ENCODE assay signal across 10 mouse cellular contexts in the genomic region with DNA sequence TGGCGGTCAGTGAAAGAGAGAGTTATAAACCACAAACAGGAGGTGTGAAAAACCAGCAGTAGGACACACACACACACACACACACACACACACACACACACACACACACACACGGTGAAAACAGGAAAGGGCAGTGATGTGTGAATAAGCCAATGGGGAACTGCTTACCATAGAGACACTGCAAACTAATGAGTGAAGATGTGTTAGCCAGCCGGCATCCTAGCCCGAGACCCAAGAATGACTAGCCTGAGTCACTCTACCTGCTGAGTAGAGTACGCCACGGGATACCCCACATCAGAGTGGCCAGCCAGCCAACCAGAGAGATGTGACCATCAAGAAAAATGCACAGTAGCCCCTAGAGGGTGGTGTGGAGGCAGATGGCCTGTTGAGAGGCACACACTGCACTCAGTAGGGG. TPM values are rescaled to one million over a fixed set of nuclear protein-coding genes. Genes with fewer than 3 reads are reported as not detected.
DNase-seq lines count a peak whose midpoint lies in the region; ATAC-seq and TF ChIP-seq lines count a peak whose summit lies in the region.
"Had no signal": no experiment of that assay in that cellular context is flagged by ENCODE, and none has a peak within 500 bp of the region (broad histone marks: within the 10 kb centered on the region; RNA-seq: fewer than 3 reads in every experiment).

No protein-coding gene starts in this region.

- peak overlapping the region; percentile 84 for H3K4me2 ChIP-seq in heart, embryonic 14.5 days (ENCODE audit: low read length)
- H3K4me2 ChIP-seq in liver, embryonic 16.5 days (ENCODE audit: low read depth, low read length), result peak overlapping the region; percentile 49

- no peaks in the 10 kb centered on the region for H3K9me3 ChIP-seq in heart, embryonic 14.5 days (ENCODE audit: control insufficient read depth, low read length)
- H3K9me3 ChIP-seq in E14TG2a.4 (ENCODE audit: low read length), result no peaks in the 10 kb centered on the region
- H3K9me3 ChIP-seq in forebrain, embryonic 10.5 days, result no peaks in the 10 kb centered on the region
- no peaks in the 10 kb centered on the region for H3K9me3 ChIP-seq in liver, embryonic 16.5 days (replicated peaks; ENCODE audit: control insufficient read depth, low read length)
- H3K9me3 ChIP-seq: G1E had no signal

- WGBS in heart, embryonic 14.5 days, result 17% methylated on average over 6 of the region's 6 CpGs
- 8% methylated on average over 6 of the region's 6 CpGs for WGBS in forebrain, embryonic 10.5 days
- WGBS in liver, embryonic 16.5 days (ENCODE audit: insufficient replicate concordance), result 14% methylated on average over 6 of the region's 6 CpGs

- H3K4me3 ChIP-seq in heart, embryonic 14.5 days (ENCODE audit: control insufficient read depth in 1 of 2, insufficient read depth in 1 of 2, low read depth in 1 of 2, low read length in 2 of 2), result peak overlapping the region in 1 of 2 experiments; percentile 41; a peak in 1 of 4 replicates
- H3K4me3 ChIP-seq in E14TG2a.4 (replicated peaks; ENCODE audit: low read length), result peak overlapping the region; percentile 74; the same call in 1 of the 2 replicates
- H3K4me3 ChIP-seq in forebrain, embryonic 10.5 days, result peak overlapping the region; percentile 59
- H3K4me3 ChIP-seq in liver, embryonic 16.5 days (ENCODE audit: low read depth, low read length), result no peak overlapping the region

- H3K4me1 ChIP-seq in heart, embryonic 14.5 days (ENCODE audit: control insufficient read depth in 2 of 2, insufficient read depth in 2 of 2, low read length in 2 of 2), result peaks cover 6 to 11% of the 10 kb centered on the region in 2 experiments; a peak in 3 of 4 replicates
- H3K4me1 ChIP-seq in E14TG2a.4 (replicated peaks; ENCODE audit: low read depth, low read length), result peaks cover 36% of the 10 kb centered on the region
- H3K4me1 ChIP-seq in forebrain, embryonic 10.5 days, result peaks cover 44% of the 10 kb centered on the region
- no peaks in the 10 kb centered on the region; the same call in none of the 2 replicates for H3K4me1 ChIP-seq in liver, embryonic 16.5 days (ENCODE audit: control insufficient read depth, low read depth, low read length)

- H3K36me3 ChIP-seq in heart, embryonic 14.5 days (ENCODE audit: control insufficient read depth, insufficient read depth, low read length), result no peaks in the 10 kb centered on the region
- no peaks in the 10 kb centered on the region for H3K36me3 ChIP-seq in E14TG2a.4 (ENCODE audit: insufficient read depth, low read length)
- peaks cover 8% of the 10 kb centered on the region for H3K36me3 ChIP-seq in forebrain, embryonic 10.5 days (replicated peaks)
- H3K36me3 ChIP-seq in liver, embryonic 16.5 days (ENCODE audit: control insufficient read depth, insufficient read depth), result no peaks in the 10 kb centered on the region
- H3K36me3 ChIP-seq: G1E had no signal

- ATAC-seq in heart, embryonic 14.5 days (ENCODE audit: insufficient number of reproducible peaks, insufficient read depth, low FRiP score, low read depth), result no peak
- no peak for ATAC-seq in liver, embryonic 16.5 days (ENCODE audit: low read depth)

- intact Hi-C loops in heart, postnatal 14 days (cut with DNase I), result no loop called here

- no peak overlapping the region for H3K9ac ChIP-seq in heart, embryonic 14.5 days (ENCODE audit: low read length)
- H3K9ac ChIP-seq in liver, embryonic 16.5 days (ENCODE audit: low read depth, low read length), result no peak overlapping the region

- no peak overlapping the region for H3K27ac ChIP-seq in heart, embryonic 14.5 days (replicated peaks in 1 of 2; ENCODE audit: control insufficient read depth in 1 of 2, insufficient read depth in 1 of 2, low read depth in 2 of 2, low read length in 2 of 2)
- H3K27ac ChIP-seq in forebrain, embryonic 10.5 days, result peak overlapping the region; percentile 80; the same call in 1 of the 2 replicates
- no peak overlapping the region for H3K27ac ChIP-seq in liver, embryonic 16.5 days (ENCODE audit: low read length)

- H3K27me3 ChIP-seq in heart, embryonic 14.5 days (ENCODE audit: control insufficient read depth, insufficient read depth, low read length), result peaks cover 52% of the 10 kb centered on the region
- peaks cover 77% of the 10 kb centered on the region for H3K27me3 ChIP-seq in E14TG2a.4 (ENCODE audit: insufficient read depth, low read length)
- peaks cover 69% of the 10 kb centered on the region for H3K27me3 ChIP-seq in forebrain, embryonic 10.5 days (ENCODE audit: poor library complexity, severe bottlenecking)
- peaks cover 62% of the 10 kb centered on the region for H3K27me3 ChIP-seq in liver, embryonic 16.5 days (ENCODE audit: control insufficient read depth, insufficient read depth, low read depth, low read length)

- no peak for DNase-seq in heart, postnatal 14 days
- DNase-seq in forebrain, embryonic 10.5 days (ENCODE audit: extremely low spot score, low spot score), result no peak
- DNase-seq in gastrocnemius, postnatal 4 days (ENCODE audit: low spot score in 2 of 2), result no peak
- no peak for DNase-seq in adipocyte (ENCODE audit: low spot score)
- no peak for DNase-seq in thymus, postnatal 25 days

- no peak for TF ChIP-seq CTCF in E14TG2a.4 (conservative IDR thresholded peaks at IDR 0.05; ENCODE audit: low read length)

RNA-seq across cellular contexts. Expression of a gene that starts 3.0 kb away (rescaled TPM):
- 0.16 and 0.18 TPM in 2 replicates for polyA plus RNA-seq in heart, embryonic 14.5 days (2014; fragmentation: Nextera tagmentation; extraction: Ambion mirVana)
- total RNA-seq in heart, postnatal 14 days (2021), result under 1 TPM; 0.29 to 0.48 TPM
- polyA plus RNA-seq in forebrain, embryonic 10.5 days (2016; fragmentation: Nextera tagmentation; extraction: Ambion mirVana), result 0.71 and 1.1 TPM in 2 replicates
- polyA plus RNA-seq in liver, embryonic 16.5 days (2015; fragmentation: Nextera tagmentation; extraction: Ambion mirVana), result not detected in 2 replicates
- total RNA-seq in gastrocnemius, postnatal 4 days (2021), result 1 to 10 TPM in 1 of 2 experiments, under 1 TPM in 1; 0.60 to 1.2 TPM

RNA-seq across cellular contexts. Expression of a gene that starts 12.0 kb away (rescaled TPM):
- polyA plus RNA-seq in heart, embryonic 14.5 days (2014; fragmentation: Nextera tagmentation; extraction: Ambion mirVana), result 25.8 and 26.4 TPM in 2 replicates
- total RNA-seq in heart, postnatal 14 days (2021), result 1 to 10 TPM; 2.1 to 2.4 TPM
- 107 TPM in 2 replicates for polyA plus RNA-seq in forebrain, embryonic 10.5 days (2016; fragmentation: Nextera tagmentation; extraction: Ambion mirVana)
- 12.7 and 15.6 TPM in 2 replicates for polyA plus RNA-seq in liver, embryonic 16.5 days (2015; fragmentation: Nextera tagmentation; extraction: Ambion mirVana)
- 1 to 10 TPM; 3.6 to 5.2 TPM for total RNA-seq in gastrocnemius, postnatal 4 days (2021)

RNA-seq across cellular contexts. Expression of a gene that starts 46.2 kb away (rescaled TPM):
- polyA plus RNA-seq in heart, embryonic 14.5 days (2014; fragmentation: Nextera tagmentation; extraction: Ambion mirVana), result not detected in 2 replicates
- not detected for total RNA-seq in heart, postnatal 14 days (2021)
- not detected in 2 replicates for polyA plus RNA-seq in forebrain, embryonic 10.5 days (2016; fragmentation: Nextera tagmentation; extraction: Ambion mirVana)
- polyA plus RNA-seq in liver, embryonic 16.5 days (2015; fragmentation: Nextera tagmentation; extraction: Ambion mirVana), result 0.06 TPM in 1 of 2 replicates, not detected in the other
- total RNA-seq in gastrocnemius, postnatal 4 days (2021), result under 1 TPM in 1 of 2 experiments, not detected in 1; 0.21 TPM
- total RNA-seq: G1E had no signal
- polyA plus RNA-seq: G1E; gonadal fat pad, adult 2 months had no signal

RNA-seq across cellular contexts. Expression of a gene that starts 55.7 kb away (rescaled TPM):
- polyA plus RNA-seq in heart, embryonic 14.5 days (2014; fragmentation: Nextera tagmentation; extraction: Ambion mirVana), result 0.61 and 1.3 TPM in 2 replicates
- total RNA-seq in heart, postnatal 14 days (2021), result 1 to 10 TPM in 1 of 2 experiments, under 1 TPM in 1; 0.79 to 2.3 TPM
- polyA plus RNA-seq in forebrain, embryonic 10.5 days (2016; fragmentation: Nextera tagmentation; extraction: Ambion mirVana), result 0.76 TPM in 1 of 2 replicates, not detected in the other
- not detected in 2 replicates for polyA plus RNA-seq in liver, embryonic 16.5 days (2015; fragmentation: Nextera tagmentation; extraction: Ambion mirVana)
- 1 to 10 TPM; 3.7 to 4.8 TPM for total RNA-seq in gastrocnemius, postnatal 4 days (2021)
- total RNA-seq: G1E had no signal
- polyA plus RNA-seq: G1E had no signal
